Mouse (Mus musculus): Measurements from ENCODE around the gene Capn5.

DNA sequence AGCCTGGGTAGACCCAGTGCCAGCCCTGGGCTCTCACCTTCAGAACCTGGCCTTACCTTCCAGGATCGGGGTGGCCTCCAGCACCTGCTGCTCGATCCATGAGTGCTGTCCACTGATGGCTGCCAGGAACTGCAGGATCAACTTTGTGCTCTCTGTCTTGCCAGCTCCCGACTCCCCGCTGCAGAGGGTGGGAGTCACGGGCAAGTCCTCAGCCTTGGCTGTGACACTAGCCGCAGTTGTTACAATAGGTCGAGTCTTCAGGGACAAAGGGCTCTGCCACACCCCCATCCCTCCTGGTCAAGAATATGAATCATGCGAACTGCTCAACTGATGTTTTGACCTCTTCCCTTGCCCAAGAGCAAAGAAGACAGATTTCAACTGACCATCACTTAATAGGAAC lies 80.5 kb downstream of the Capn5 start:
- TF ChIP-seq RAD21 (IDR thresholded peaks at IDR 0.05; ENCODE audit: low read depth, low read length) (no peak), SMC3 (IDR thresholded peaks at IDR 0.05; ENCODE audit: low read depth, low read length) (no peak), MYC (IDR thresholded peaks at IDR 0.05; ENCODE audit: low read depth, low read length) (no peak), NRF1 (IDR thresholded peaks at IDR 0.05; ENCODE audit: low read depth, low read length) (no peak), CTCF (conservative IDR thresholded peaks at IDR 0.05 in 1 of 2, IDR thresholded peaks at IDR 0.05 in 1 of 2; ENCODE audit: low read depth in 2 of 2, low read length in 2 of 2) (no peak), POLR2A (IDR thresholded peaks at IDR 0.05; ENCODE audit: low read depth, low read length) (no peak), MAFK (IDR thresholded peaks at IDR 0.05; ENCODE audit: insufficient replicate concordance, low read length) (no peak), MXI1 (IDR thresholded peaks at IDR 0.05; ENCODE audit: low read depth, low read length) (no peak), MAX (IDR thresholded peaks at IDR 0.05; ENCODE audit: low read length) (no peak), USF1 (IDR thresholded peaks at IDR 0.05; ENCODE audit: low read depth, low read length) (no peak)

Data from CH12.LX (cell line).